Mouse (Mus musculus) small intestine, adult 2 months (tissue): ENCODE results near the gene Rabgap1l. TPM values are rescaled to one million over a fixed set of nuclear protein-coding genes. Genes with fewer than 3 reads are reported as not detected.

Experiments
- H3K27ac ChIP-seq: fragments of 200-500 bp; 2 replicates; pipeline ENCODE4 v1.5.1; 2012; ENCODE audit warnings: low read depth, low read length, control low read depth, inconsistent platforms; ENCODE audit not compliant: insufficient read depth
- H3K27me3 ChIP-seq: fragments of 200-500 bp; 2 replicates; pipeline ENCODE4 v1.6.1; 2012; ENCODE audit warnings: mild to moderate bottlenecking, moderate library complexity, low read length, inconsistent platforms; ENCODE audit not compliant: control insufficient read depth, insufficient read depth
- H3K36me3 ChIP-seq: fragments of 200-500 bp; 2 replicates; pipeline ENCODE4 v1.6.1; 2012; ENCODE audit warnings: mild to moderate bottlenecking, low read length, control low read depth, inconsistent platforms; ENCODE audit not compliant: control insufficient read depth, insufficient read depth
- H3K4me1 ChIP-seq: fragments of 200-500 bp; 2 replicates; pipeline ENCODE4 v1.6.1; 2012; ENCODE audit warnings: low read length, inconsistent platforms, mixed read lengths; ENCODE audit not compliant: control insufficient read depth, insufficient read depth, insufficient read length
- H3K4me3 ChIP-seq: fragments of 200-500 bp; 2 replicates; pipeline ENCODE4 v1.5.1; 2012; ENCODE audit warnings: low read depth, mild to moderate bottlenecking, control low read depth, inconsistent platforms, low read length, moderate library complexity
- CTCF ChIP-seq: fragments of 200-500 bp; IDR thresholded peaks from 2 replicates; pipeline ENCODE4 v1.5.1; 2012; ENCODE audit warnings: low read depth, mild to moderate bottlenecking, control low read depth, inconsistent platforms, low read length, moderate library complexity, mixed read lengths; ENCODE audit not compliant: insufficient replicate concordance, insufficient read length; ENCODE audit errors: extremely low read depth
- POLR2A ChIP-seq: fragments of 200-500 bp; IDR thresholded peaks from 2 replicates; pipeline ENCODE4 v1.6.1; 2012; ENCODE audit warnings: low read depth, mild to moderate bottlenecking, control low read depth, inconsistent platforms, low read length, moderate library complexity
- WGBS: fragments of 180-500 bp; shearing (Covaris S2); methylation state at CpG from one replicate; pipeline ENCODE4 v1.1.7; 2018; 5-methylcytosine and 5-hydroxymethylcytosine counted together
- polyA plus RNA-seq: library from polyadenylated mRNA; depleted of rRNA; stranded (reverse); fragments of >200 nt; gene quantifications from 2 replicates; pipeline ENCODE4 v1.2.3, GENCODE M21; 2012

Gene Rabgap1l
- polyA plus RNA-seq, 1 experiment, result 4.9 TPM

DNA sequence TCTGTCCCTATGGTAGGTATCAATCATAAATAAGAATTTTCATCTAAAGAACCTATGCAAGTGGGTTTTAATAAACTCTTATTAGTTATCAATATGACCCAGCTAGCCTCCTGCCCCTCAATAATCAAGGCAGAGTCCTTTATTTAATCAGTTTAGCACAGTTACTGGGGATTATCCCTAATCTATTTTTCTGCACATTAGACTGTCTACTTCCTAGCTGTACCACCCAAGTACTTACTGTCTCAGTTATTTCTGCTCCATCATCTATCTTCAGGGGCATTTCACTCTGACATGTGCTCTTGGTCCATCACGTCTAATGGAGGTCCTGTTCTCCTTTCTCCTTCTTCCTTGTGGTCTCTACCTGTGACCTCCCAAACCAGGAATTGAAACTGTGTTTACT, 494.1 kb downstream of the Rabgap1l start:
- no peak overlapping the region for H3K27ac ChIP-seq
- TF ChIP-seq CTCF, result no peak
- TF ChIP-seq POLR2A, result no peak
- H3K27me3 ChIP-seq, result no peaks in the 10 kb centered on the region
- peaks cover 3% of the 10 kb centered on the region; the same call in 1 of the 2 replicates for H3K36me3 ChIP-seq
- WGBS, result 88% methylated on average over 1 of the region's 1 CpGs
- no peaks in the 10 kb centered on the region for H3K4me1 ChIP-seq
- no peak overlapping the region for H3K4me3 ChIP-seq

DNA sequence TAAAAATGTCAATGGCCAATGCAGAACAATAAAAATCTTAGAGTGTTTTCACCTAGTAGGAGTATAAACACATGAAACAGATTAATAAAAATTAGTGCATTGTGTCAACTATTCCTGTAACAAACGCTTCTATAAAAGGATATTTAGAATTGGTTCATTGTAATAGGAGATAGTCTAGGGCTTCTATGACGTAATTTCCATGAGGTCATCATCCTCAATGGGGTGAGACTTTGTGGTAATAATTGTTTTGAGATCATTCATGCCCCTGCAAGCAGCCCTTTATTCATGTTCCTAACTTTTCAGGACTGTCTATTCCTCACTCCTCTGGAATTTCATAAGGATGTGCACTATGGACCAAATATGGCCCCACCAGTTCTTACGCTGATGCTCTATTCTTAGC, 495.3 kb downstream of the Rabgap1l start:
- no peaks in the 10 kb centered on the region for H3K27me3 ChIP-seq
- 94% methylated on average over 3 of the region's 3 CpGs for WGBS
- H3K36me3 ChIP-seq, result no peaks in the 10 kb centered on the region
- TF ChIP-seq POLR2A (no peak), CTCF (no peak)
- no peak overlapping the region for H3K4me3 ChIP-seq
- no peaks in the 10 kb centered on the region for H3K4me1 ChIP-seq
- H3K27ac ChIP-seq, result no peak overlapping the region

DNA sequence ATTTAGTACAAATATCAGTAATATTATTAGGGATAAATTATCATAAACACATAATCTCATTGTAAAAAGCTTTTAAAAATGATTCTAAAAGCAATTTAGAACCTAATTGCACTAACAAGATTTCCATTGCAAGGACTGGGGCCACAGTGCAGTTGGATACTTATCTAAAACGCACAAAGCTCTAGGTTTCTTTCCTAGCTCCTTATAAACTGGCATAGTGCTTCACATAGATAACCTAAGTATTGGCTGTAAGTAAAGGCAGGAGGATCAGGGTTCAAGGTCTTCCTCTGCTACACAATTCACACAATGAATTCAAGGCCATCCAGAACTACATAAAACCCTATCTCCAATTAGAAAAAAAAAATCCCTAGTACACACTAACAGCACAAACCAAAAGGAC, 497.7 kb downstream of the Rabgap1l start:
- TF ChIP-seq POLR2A (no peak), CTCF (no peak)

DNA sequence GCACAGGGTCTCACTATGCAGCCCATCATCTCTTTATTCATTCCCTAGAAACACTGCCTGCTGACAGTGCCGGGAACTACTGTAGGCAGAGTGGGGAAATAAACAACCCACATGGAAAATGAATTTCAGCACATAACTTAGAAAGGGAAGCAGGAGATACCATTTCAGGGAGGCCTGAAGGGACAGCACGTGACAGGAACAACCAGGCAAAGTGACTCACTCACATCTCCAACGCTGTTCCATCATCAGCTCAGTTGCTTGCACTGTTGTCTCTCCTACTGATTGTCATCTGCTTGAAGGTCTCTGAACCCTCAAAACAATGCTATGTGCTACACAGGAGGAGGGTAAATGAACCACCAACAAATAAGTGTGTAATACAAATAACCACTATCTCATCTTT, 499.5 kb downstream of the Rabgap1l start:
- 85% methylated on average over 3 of the region's 3 CpGs for WGBS
- Histone ChIP-seq H3K27me3 (no peaks in the 10 kb centered on the region), H3K4me1 (no peaks in the 10 kb centered on the region), H3K27ac (no peak overlapping the region), H3K4me3 (no peak overlapping the region), H3K36me3 (no peaks in the 10 kb centered on the region)
- TF ChIP-seq CTCF (no peak), POLR2A (no peak)

More for the DNA sequence above, 497.7 kb downstream of the Rabgap1l start:
- Histone ChIP-seq H3K4me3 (no peak overlapping the region), H3K36me3 (no peaks in the 10 kb centered on the region), H3K27ac (no peak overlapping the region), H3K27me3 (no peaks in the 10 kb centered on the region), H3K4me1 (no peaks in the 10 kb centered on the region)
- 49% methylated on average over 1 of the region's 1 CpGs for WGBS

DNA sequence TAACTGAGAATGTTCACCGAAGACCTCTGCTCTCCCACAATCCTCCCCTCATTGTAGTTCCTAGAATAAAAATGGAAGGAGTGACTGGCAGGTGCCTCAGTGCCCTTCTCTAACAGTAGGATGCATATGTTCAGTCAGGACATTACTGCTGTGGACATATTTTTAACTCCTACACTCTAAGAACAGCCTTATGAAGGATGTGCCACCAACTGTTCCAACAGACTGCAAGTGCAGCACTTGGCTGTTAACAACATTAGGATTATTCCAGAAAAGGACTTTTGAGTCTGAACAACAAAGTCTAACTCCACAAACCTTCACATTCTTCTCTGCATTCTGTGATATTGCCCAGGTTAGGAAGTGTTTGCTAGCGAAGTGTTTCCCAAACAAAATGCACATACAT, 501.0 kb downstream of the Rabgap1l start:
- Histone ChIP-seq H3K36me3 (no peaks in the 10 kb centered on the region), H3K27me3 (no peaks in the 10 kb centered on the region), H3K4me3 (no peak overlapping the region), H3K4me1 (no peaks in the 10 kb centered on the region), H3K27ac (no peak overlapping the region)
- no peak for TF ChIP-seq CTCF
- TF ChIP-seq POLR2A, result no peak
- 92% methylated on average over 2 of the region's 2 CpGs for WGBS

DNA sequence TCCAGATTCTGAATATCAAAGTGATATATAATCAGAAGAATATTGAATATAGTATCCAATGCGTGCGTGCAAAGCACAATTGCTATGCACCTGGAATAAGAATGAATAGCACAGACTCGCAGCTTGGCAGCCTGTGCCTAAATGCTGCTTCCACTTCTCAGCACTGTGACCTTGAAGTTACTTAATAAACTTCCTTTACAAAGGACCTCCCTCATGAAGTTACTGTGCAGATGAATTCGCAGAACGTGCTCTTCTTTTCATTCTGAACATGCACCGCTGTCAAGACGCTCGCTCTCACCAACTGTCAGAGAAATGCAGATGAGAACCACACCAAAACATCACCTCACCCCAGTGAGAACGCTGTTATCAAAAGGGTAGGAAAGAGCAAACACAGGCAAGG, 502.8 kb downstream of the Rabgap1l start:
- Histone ChIP-seq H3K36me3 (no peaks in the 10 kb centered on the region), H3K27me3 (no peaks in the 10 kb centered on the region), H3K4me1 (no peaks in the 10 kb centered on the region), H3K27ac (no peak overlapping the region), H3K4me3 (no peak overlapping the region)
- 64% methylated on average over 9 of the region's 9 CpGs for WGBS
- TF ChIP-seq POLR2A (no peak), CTCF (no peak)

DNA sequence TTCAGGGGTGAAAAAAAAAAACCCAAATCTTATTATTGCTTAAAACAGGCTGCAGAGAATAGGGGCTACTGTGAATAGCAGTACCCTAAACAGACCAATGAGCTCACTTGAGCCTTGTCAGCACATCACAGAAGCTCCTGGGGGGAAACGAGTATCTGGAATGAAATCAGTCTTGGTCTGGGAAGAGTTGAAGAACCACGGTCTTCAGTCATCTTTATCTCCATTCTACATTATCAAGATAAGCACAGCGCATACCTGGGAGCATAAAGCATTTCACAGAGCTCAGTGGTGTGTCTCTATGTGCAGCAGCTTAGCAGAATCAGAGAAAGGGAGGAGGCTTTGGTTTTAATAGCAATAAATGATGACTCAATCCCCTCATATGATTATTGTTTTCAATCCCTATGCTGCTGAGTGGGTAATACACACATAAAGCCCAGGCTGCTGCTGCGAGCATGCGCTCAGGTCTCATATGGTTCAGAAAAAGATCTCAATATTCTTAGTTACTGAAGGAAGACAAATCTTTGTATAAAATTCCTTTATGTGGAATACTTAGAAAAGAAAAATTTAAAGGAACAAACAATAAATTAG, 505.9 kb downstream of the Rabgap1l start:
- H3K27ac ChIP-seq, result no peak overlapping the region
- no peak overlapping the region for H3K4me3 ChIP-seq
- H3K36me3 ChIP-seq, result no peaks in the 10 kb centered on the region
- TF ChIP-seq CTCF (no peak), POLR2A (no peak)
- H3K4me1 ChIP-seq, result no peaks in the 10 kb centered on the region
- WGBS, result 69% methylated on average over 5 of the region's 5 CpGs
- H3K27me3 ChIP-seq, result no peaks in the 10 kb centered on the region

DNA sequence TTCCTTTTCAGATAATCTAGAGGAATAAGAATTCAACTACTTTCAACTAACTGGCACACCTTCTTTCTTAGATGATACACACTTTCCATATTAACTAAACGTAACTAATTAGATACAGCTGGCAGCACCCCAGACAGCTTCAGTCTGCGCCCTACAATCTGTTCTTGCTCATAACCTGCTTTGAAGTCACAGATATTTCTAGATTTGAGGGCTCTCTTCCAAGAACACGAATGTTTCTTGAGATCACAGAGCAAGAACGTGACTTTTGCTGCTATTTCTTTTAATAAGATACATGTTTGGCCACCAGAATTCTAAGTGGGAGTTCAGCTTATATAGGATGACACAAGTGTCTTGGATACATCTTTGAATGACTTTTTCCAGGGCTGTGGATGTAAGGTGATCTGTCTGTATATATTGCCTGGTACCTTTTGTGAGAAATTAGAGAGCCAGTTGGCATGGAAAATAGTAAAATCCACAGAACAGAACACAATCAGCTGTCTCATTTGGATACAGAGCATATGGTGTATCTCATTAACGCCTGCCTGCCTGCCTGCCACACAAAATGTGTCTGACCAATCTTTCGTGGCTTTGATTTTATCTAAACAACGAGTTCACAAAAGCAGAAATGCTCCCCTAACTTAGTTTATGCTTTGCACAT, 506.5 kb downstream of the Rabgap1l start:
- Histone ChIP-seq H3K36me3 (no peaks in the 10 kb centered on the region), H3K27me3 (no peaks in the 10 kb centered on the region), H3K4me3 (no peak overlapping the region), H3K27ac (no peak overlapping the region), H3K4me1 (no peaks in the 10 kb centered on the region)
- no peak for TF ChIP-seq POLR2A
- no peak for TF ChIP-seq CTCF
- 76% methylated on average over 7 of the region's 7 CpGs for WGBS
